ENCODE assay signal across 10 mouse cellular contexts in genomic region chr10:128237807-128238480, GRCm38 (mm10). TPM values are rescaled to one million over a fixed set of nuclear protein-coding genes. Genes with fewer than 3 reads are reported as not detected.
DNase-seq lines count a peak whose midpoint lies in the region; ATAC-seq lines count a peak whose summit lies in the region.
"Had no signal": no experiment of that assay in that cellular context is flagged by ENCODE, and none has a peak within 500 bp of the region (broad histone marks: within the 10 kb centered on the region; RNA-seq: fewer than 3 reads in every experiment).

No protein-coding gene starts in this region.

- 89% methylated on average over 15 of the region's 15 CpGs for WGBS in forebrain, embryonic 10.5 days
- WGBS in forebrain, embryonic 11.5 days: 80% methylated on average over 15 of the region's 15 CpGs
- 70% methylated on average over 15 of the region's 15 CpGs for WGBS in midbrain, embryonic 15.5 days
- 81% methylated on average over 15 of the region's 15 CpGs for WGBS in midbrain, embryonic 13.5 days
- 51% methylated on average over 11 of the region's 15 CpGs for WGBS in embryonic facial prominence, embryonic 14.5 days
- WGBS in limb, embryonic 13.5 days: 78% methylated on average over 15 of the region's 15 CpGs

- no peak overlapping the region for H3K9ac ChIP-seq in forebrain, embryonic 11.5 days (ENCODE audit: low read length)
- H3K9ac ChIP-seq in midbrain, embryonic 15.5 days: no peak overlapping the region
- H3K9ac ChIP-seq in midbrain, embryonic 13.5 days (replicated peaks): no peak overlapping the region
- H3K9ac ChIP-seq in embryonic facial prominence, embryonic 14.5 days (ENCODE audit: low read depth, low read length): no peak overlapping the region
- no peak overlapping the region for H3K9ac ChIP-seq in limb, embryonic 13.5 days
- H3K9ac ChIP-seq: hindbrain, embryonic 12.5 days had no signal

- no peak for ATAC-seq in forebrain, embryonic 11.5 days (replicated peaks; ENCODE audit: low FRiP score)
- no peak for ATAC-seq in midbrain, embryonic 15.5 days (replicated peaks)
- no peak for ATAC-seq in midbrain, embryonic 13.5 days
- ATAC-seq in embryonic facial prominence, embryonic 14.5 days (ENCODE audit: low read depth): peak; percentile 54
- no peak for ATAC-seq in limb, embryonic 13.5 days (ENCODE audit: low FRiP score, low read depth)

- peaks cover 80% of the 10 kb centered on the region for H3K36me3 ChIP-seq in forebrain, embryonic 10.5 days (replicated peaks)
- peaks cover 10% of the 10 kb centered on the region for H3K36me3 ChIP-seq in forebrain, embryonic 11.5 days (ENCODE audit: control insufficient read depth, insufficient read depth, low read length)
- peaks cover 5% of the 10 kb centered on the region; the same call in 1 of the 2 replicates for H3K36me3 ChIP-seq in midbrain, embryonic 15.5 days (replicated peaks)
- H3K36me3 ChIP-seq in midbrain, embryonic 13.5 days: peaks cover 29% of the 10 kb centered on the region
- peaks cover 38% of the 10 kb centered on the region for H3K36me3 ChIP-seq in embryonic facial prominence, embryonic 14.5 days (ENCODE audit: control insufficient read depth, insufficient read depth, low read length)
- H3K36me3 ChIP-seq in limb, embryonic 13.5 days: peaks cover 49% of the 10 kb centered on the region

- H3K4me2 ChIP-seq in forebrain, embryonic 11.5 days (ENCODE audit: low read depth, low read length, severe bottlenecking): no peak overlapping the region
- no peak overlapping the region for H3K4me2 ChIP-seq in midbrain, embryonic 15.5 days
- no peak overlapping the region for H3K4me2 ChIP-seq in midbrain, embryonic 13.5 days (replicated peaks)
- no peak overlapping the region for H3K4me2 ChIP-seq in embryonic facial prominence, embryonic 14.5 days (ENCODE audit: low read depth, low read length)
- H3K4me2 ChIP-seq in limb, embryonic 13.5 days (replicated peaks): no peak overlapping the region
- H3K4me2 ChIP-seq: hindbrain, embryonic 12.5 days had no signal

- no peak overlapping the region for H3K4me3 ChIP-seq in forebrain, embryonic 10.5 days
- no peak overlapping the region for H3K4me3 ChIP-seq in forebrain, embryonic 11.5 days (ENCODE audit: low read depth, low read length)
- H3K4me3 ChIP-seq in midbrain, embryonic 15.5 days: no peak overlapping the region
- H3K4me3 ChIP-seq in midbrain, embryonic 13.5 days (replicated peaks): no peak overlapping the region
- H3K4me3 ChIP-seq in embryonic facial prominence, embryonic 14.5 days (ENCODE audit: low read depth, low read length): no peak overlapping the region
- H3K4me3 ChIP-seq in limb, embryonic 13.5 days: no peak overlapping the region
- H3K4me3 ChIP-seq: hindbrain, embryonic 12.5 days had no signal

- H3K27me3 ChIP-seq in forebrain, embryonic 10.5 days (ENCODE audit: poor library complexity, severe bottlenecking): no peaks in the 10 kb centered on the region
- H3K27me3 ChIP-seq in forebrain, embryonic 11.5 days (ENCODE audit: control insufficient read depth, insufficient read depth, low read length): no peaks in the 10 kb centered on the region
- no peaks in the 10 kb centered on the region for H3K27me3 ChIP-seq in midbrain, embryonic 15.5 days (replicated peaks)
- no peaks in the 10 kb centered on the region for H3K27me3 ChIP-seq in midbrain, embryonic 13.5 days
- H3K27me3 ChIP-seq in embryonic facial prominence, embryonic 14.5 days (replicated peaks; ENCODE audit: control insufficient read depth, insufficient read depth, low read length): no peaks in the 10 kb centered on the region
- no peaks in the 10 kb centered on the region for H3K27me3 ChIP-seq in limb, embryonic 13.5 days
- H3K27me3 ChIP-seq: hindbrain, embryonic 12.5 days had no signal

- H3K4me1 ChIP-seq in forebrain, embryonic 10.5 days: peaks cover 40% of the 10 kb centered on the region
- peaks cover 6% of the 10 kb centered on the region for H3K4me1 ChIP-seq in forebrain, embryonic 11.5 days (replicated peaks; ENCODE audit: control insufficient read depth, insufficient read depth, low read length)
- H3K4me1 ChIP-seq in midbrain, embryonic 15.5 days: peaks cover 7% of the 10 kb centered on the region; the same call in 1 of the 2 replicates
- H3K4me1 ChIP-seq in midbrain, embryonic 13.5 days (replicated peaks): peaks cover 10% of the 10 kb centered on the region
- H3K4me1 ChIP-seq in embryonic facial prominence, embryonic 14.5 days (ENCODE audit: control insufficient read depth, insufficient read depth, low read length): peaks cover 19% of the 10 kb centered on the region
- H3K4me1 ChIP-seq in limb, embryonic 13.5 days: peaks cover 22% of the 10 kb centered on the region

- DNase-seq in forebrain, embryonic 10.5 days (ENCODE audit: extremely low spot score, low spot score): no peak
- no peak for DNase-seq in forebrain, embryonic 11.5 days (ENCODE audit: low spot score)
- peak; percentile 68 for DNase-seq in embryonic facial prominence, embryonic 14.5 days (ENCODE audit: low spot score)
- no peak for DNase-seq in thymus, postnatal 36 days
- DNase-seq in lung, postnatal 25 days (ENCODE audit: low spot score): no peak

- H3K27ac ChIP-seq in forebrain, embryonic 10.5 days: peak overlapping the region; percentile 1; the same call in 1 of the 2 replicates
- H3K27ac ChIP-seq in forebrain, embryonic 11.5 days (ENCODE audit: low read depth, low read length): no peak overlapping the region
- 0 out of 2 replicates have a peak overlapping the region, but pooled peaks have one; percentile 11 for H3K27ac ChIP-seq in midbrain, embryonic 15.5 days
- no peak overlapping the region for H3K27ac ChIP-seq in midbrain, embryonic 13.5 days
- H3K27ac ChIP-seq in embryonic facial prominence, embryonic 14.5 days (replicated peaks; ENCODE audit: low read depth, low read length): peak overlapping the region; percentile 33; the same call in 1 of the 2 replicates
- H3K27ac ChIP-seq in limb, embryonic 13.5 days: peak overlapping the region; percentile 10; the same call in 1 of the 2 replicates
- H3K27ac ChIP-seq: hindbrain, embryonic 12.5 days had no signal

- H3K9me3 ChIP-seq in forebrain, embryonic 10.5 days: no peaks in the 10 kb centered on the region
- H3K9me3 ChIP-seq in forebrain, embryonic 11.5 days (ENCODE audit: control insufficient read depth, low read length): no peaks in the 10 kb centered on the region
- H3K9me3 ChIP-seq in midbrain, embryonic 15.5 days: no peaks in the 10 kb centered on the region
- H3K9me3 ChIP-seq in midbrain, embryonic 13.5 days: no peaks in the 10 kb centered on the region
- no peaks in the 10 kb centered on the region for H3K9me3 ChIP-seq in embryonic facial prominence, embryonic 14.5 days (ENCODE audit: control insufficient read depth, low read length)
- no peaks in the 10 kb centered on the region for H3K9me3 ChIP-seq in limb, embryonic 13.5 days
- H3K9me3 ChIP-seq: hindbrain, embryonic 12.5 days had no signal

RNA-seq across cellular contexts. Expression of gene Timeless, which starts 6.1 kb away (rescaled TPM):
- 108 and 112 TPM in 2 replicates for polyA plus RNA-seq in forebrain, embryonic 10.5 days (2016; fragmentation: Nextera tagmentation; extraction: Ambion mirVana)
- 81.7 and 89.7 TPM in 2 replicates for polyA plus RNA-seq in forebrain, embryonic 11.5 days (2014; fragmentation: Nextera tagmentation; extraction: Ambion mirVana)
- polyA plus RNA-seq in midbrain, embryonic 15.5 days (2015; fragmentation: Nextera tagmentation; extraction: Ambion mirVana): 17.8 and 20.5 TPM in 2 replicates
- polyA plus RNA-seq in midbrain, embryonic 13.5 days (2015; fragmentation: Nextera tagmentation; extraction: Ambion mirVana): 27.7 and 28.6 TPM in 2 replicates
- polyA plus RNA-seq in embryonic facial prominence, embryonic 14.5 days (2014; fragmentation: Nextera tagmentation; extraction: Ambion mirVana): 35.4 and 53.3 TPM in 2 replicates
- 75.7 and 76.4 TPM in 2 replicates for polyA plus RNA-seq in limb, embryonic 13.5 days (2015; fragmentation: Nextera tagmentation; extraction: Ambion mirVana)

RNA-seq across cellular contexts. Expression of gene Mip, which starts 12.3 kb away (rescaled TPM):
- polyA plus RNA-seq in forebrain, embryonic 10.5 days (2016; fragmentation: Nextera tagmentation; extraction: Ambion mirVana): 0.55 and 0.69 TPM in 2 replicates
- 0.28 and 0.55 TPM in 2 replicates for polyA plus RNA-seq in forebrain, embryonic 11.5 days (2014; fragmentation: Nextera tagmentation; extraction: Ambion mirVana)
- 0.09 TPM in 1 of 2 replicates, not detected in the other for polyA plus RNA-seq in midbrain, embryonic 15.5 days (2015; fragmentation: Nextera tagmentation; extraction: Ambion mirVana)
- polyA plus RNA-seq in midbrain, embryonic 13.5 days (2015; fragmentation: Nextera tagmentation; extraction: Ambion mirVana): 0.16 and 0.32 TPM in 2 replicates
- 0.15 and 0.35 TPM in 2 replicates for polyA plus RNA-seq in embryonic facial prominence, embryonic 14.5 days (2014; fragmentation: Nextera tagmentation; extraction: Ambion mirVana)
- 0.45 and 0.57 TPM in 2 replicates for polyA plus RNA-seq in limb, embryonic 13.5 days (2015; fragmentation: Nextera tagmentation; extraction: Ambion mirVana)
- polyA plus RNA-seq: hindbrain, embryonic 12.5 days; spleen, adult 2 months had no signal

RNA-seq across cellular contexts. Expression of gene Apon, which starts 16.0 kb away (rescaled TPM):
- 0.81 and 1.1 TPM in 2 replicates for polyA plus RNA-seq in forebrain, embryonic 10.5 days (2016; fragmentation: Nextera tagmentation; extraction: Ambion mirVana)
- polyA plus RNA-seq in forebrain, embryonic 11.5 days (2014; fragmentation: Nextera tagmentation; extraction: Ambion mirVana): 0.77 and 0.89 TPM in 2 replicates
- not detected in 2 replicates for polyA plus RNA-seq in midbrain, embryonic 15.5 days (2015; fragmentation: Nextera tagmentation; extraction: Ambion mirVana)
- polyA plus RNA-seq in midbrain, embryonic 13.5 days (2015; fragmentation: Nextera tagmentation; extraction: Ambion mirVana): 0.15 and 0.23 TPM in 2 replicates
- 0.24 and 0.30 TPM in 2 replicates for polyA plus RNA-seq in embryonic facial prominence, embryonic 14.5 days (2014; fragmentation: Nextera tagmentation; extraction: Ambion mirVana)
- 0.27 and 0.63 TPM in 2 replicates for polyA plus RNA-seq in limb, embryonic 13.5 days (2015; fragmentation: Nextera tagmentation; extraction: Ambion mirVana)

RNA-seq across cellular contexts. Expression of gene Spryd4, which starts 26.3 kb away (rescaled TPM):
- 29.9 and 32.3 TPM in 2 replicates for polyA plus RNA-seq in forebrain, embryonic 10.5 days (2016; fragmentation: Nextera tagmentation; extraction: Ambion mirVana)
- polyA plus RNA-seq in forebrain, embryonic 11.5 days (2014; fragmentation: Nextera tagmentation; extraction: Ambion mirVana): 23.1 and 26.7 TPM in 2 replicates
- 20.2 and 21.4 TPM in 2 replicates for polyA plus RNA-seq in midbrain, embryonic 15.5 days (2015; fragmentation: Nextera tagmentation; extraction: Ambion mirVana)
- polyA plus RNA-seq in midbrain, embryonic 13.5 days (2015; fragmentation: Nextera tagmentation; extraction: Ambion mirVana): 19.6 and 21.2 TPM in 2 replicates
- 30.8 and 35.8 TPM in 2 replicates for polyA plus RNA-seq in embryonic facial prominence, embryonic 14.5 days (2014; fragmentation: Nextera tagmentation; extraction: Ambion mirVana)
- polyA plus RNA-seq in limb, embryonic 13.5 days (2015; fragmentation: Nextera tagmentation; extraction: Ambion mirVana): 34.5 and 35.2 TPM in 2 replicates

RNA-seq across cellular contexts. Expression of gene Apof, which starts 30.5 kb away (rescaled TPM):
- polyA plus RNA-seq in forebrain, embryonic 10.5 days (2016; fragmentation: Nextera tagmentation; extraction: Ambion mirVana): not detected in 2 replicates
- not detected in 2 replicates for polyA plus RNA-seq in forebrain, embryonic 11.5 days (2014; fragmentation: Nextera tagmentation; extraction: Ambion mirVana)
- polyA plus RNA-seq in midbrain, embryonic 15.5 days (2015; fragmentation: Nextera tagmentation; extraction: Ambion mirVana): 0.18 TPM in 1 of 2 replicates, not detected in the other
- not detected in 2 replicates for polyA plus RNA-seq in midbrain, embryonic 13.5 days (2015; fragmentation: Nextera tagmentation; extraction: Ambion mirVana)
- polyA plus RNA-seq in embryonic facial prominence, embryonic 14.5 days (2014; fragmentation: Nextera tagmentation; extraction: Ambion mirVana): not detected in 2 replicates
- polyA plus RNA-seq in limb, embryonic 13.5 days (2015; fragmentation: Nextera tagmentation; extraction: Ambion mirVana): not detected in 2 replicates
- polyA plus RNA-seq: hindbrain, embryonic 12.5 days had no signal

Comparison
In these comparisons a context has a peak if more than half of its experiments do, and no peak if none do; other contexts are left out.
1. H3K27ac ChIP-seq: peak in forebrain, embryonic 10.5 days (single experiment), midbrain, embryonic 15.5 days (single experiment), embryonic facial prominence, embryonic 14.5 days (single experiment) and limb, embryonic 13.5 days (single experiment); none in forebrain, embryonic 11.5 days (single experiment) and midbrain, embryonic 13.5 days (single experiment).